Mouse (Mus musculus): ENCODE results near the gene Epc2. TPM values are rescaled to one million over a fixed set of nuclear protein-coding genes. Genes with fewer than 3 reads are reported as not detected.
"Not testable (repeated sequence)": the region's sequence is repeated elsewhere in the genome, so short reads cannot be mapped to it uniquely, and the experiment has no call there.

Gene Epc2
- polyA plus RNA-seq, 1 experiment from 2014 or later = 11.9 TPM

DNA sequence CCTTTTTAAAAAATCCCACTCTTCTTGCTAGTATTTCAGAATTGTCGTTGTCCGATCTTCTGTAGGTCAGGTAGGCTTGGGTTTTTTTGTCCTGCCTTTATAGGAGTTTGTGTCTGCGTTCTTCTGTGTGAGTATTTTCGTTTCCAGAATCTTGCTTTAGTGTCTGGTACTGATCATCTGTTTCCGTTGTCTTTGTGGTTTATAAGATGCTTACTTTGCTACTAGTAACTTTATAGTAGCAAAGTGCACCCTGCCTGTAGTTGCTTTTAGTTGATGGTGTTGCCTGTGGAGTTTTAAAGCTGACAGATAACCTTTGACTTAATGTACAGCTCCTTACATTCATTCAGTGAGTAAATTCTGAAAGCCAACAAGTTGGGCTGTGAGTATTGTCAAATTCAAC, 32.1 kb downstream of the Epc2 start:
- Histone ChIP-seq H3K9me3 (ENCODE audit: control insufficient read depth, low read length) (no peaks in the 10 kb centered on the region), H3K4me3 (ENCODE audit: low read depth, low read length) (no peak overlapping the region), H3K4me2 (ENCODE audit: low read depth, severe bottlenecking) (no peak overlapping the region), H3K27me3 (ENCODE audit: control insufficient read depth, insufficient read depth, low read length) (no peaks in the 10 kb centered on the region), H3K36me3 (ENCODE audit: control insufficient read depth, insufficient read depth, low read length) (no peaks in the 10 kb centered on the region), H3K4me1 (ENCODE audit: control insufficient read depth, insufficient read depth, low read length) (no peaks in the 10 kb centered on the region), H3K9ac (ENCODE audit: low read length) (no peak overlapping the region), H3K27ac (replicated peaks; ENCODE audit: low read depth, low read length) (no peak overlapping the region)
- 92% methylated on average over 5 of the region's 5 CpGs for WGBS
- no peak for ATAC-seq (ENCODE audit: insufficient number of reproducible peaks, low FRiP score, low TSS enrichment, low read depth)
- DNase-seq (ENCODE audit: low spot score) = no peak

GRCm38 (mm10) chr2:49501435-49501834, 50.1 kb downstream of the Epc2 start:
- ATAC-seq (ENCODE audit: insufficient number of reproducible peaks, low FRiP score, low TSS enrichment, low read depth) = no peak
- Histone ChIP-seq H3K27ac (replicated peaks; ENCODE audit: low read depth, low read length) (no peak overlapping the region), H3K9ac (ENCODE audit: low read length) (no peak overlapping the region), H3K4me2 (ENCODE audit: low read depth, severe bottlenecking) (no peak overlapping the region), H3K4me1 (ENCODE audit: control insufficient read depth, insufficient read depth, low read length) (no peaks in the 10 kb centered on the region), H3K9me3 (ENCODE audit: control insufficient read depth, low read length) (no peaks in the 10 kb centered on the region), H3K27me3 (ENCODE audit: control insufficient read depth, insufficient read depth, low read length) (no peaks in the 10 kb centered on the region), H3K4me3 (ENCODE audit: low read depth, low read length) (no peak overlapping the region), H3K36me3 (ENCODE audit: control insufficient read depth, insufficient read depth, low read length) (no peaks in the 10 kb centered on the region)
- 70% methylated on average over 4 of the region's 4 CpGs for WGBS
- DNase-seq (ENCODE audit: low spot score) = no peak

GRCm38 (mm10) chr2:49503596-49503995, 52.3 kb downstream of the Epc2 start:
- DNase-seq (ENCODE audit: low spot score) = peak; percentile 71
- Histone ChIP-seq H3K4me2 (ENCODE audit: low read depth, severe bottlenecking) (no peak overlapping the region), H3K9ac (ENCODE audit: low read length) (no peak overlapping the region), H3K4me3 (ENCODE audit: low read depth, low read length) (no peak overlapping the region), H3K4me1 (ENCODE audit: control insufficient read depth, insufficient read depth, low read length) (no peaks in the 10 kb centered on the region), H3K9me3 (ENCODE audit: control insufficient read depth, low read length) (no peaks in the 10 kb centered on the region), H3K27ac (replicated peaks; ENCODE audit: low read depth, low read length) (no peak overlapping the region), H3K36me3 (ENCODE audit: control insufficient read depth, insufficient read depth, low read length) (no peaks in the 10 kb centered on the region), H3K27me3 (ENCODE audit: control insufficient read depth, insufficient read depth, low read length) (no peaks in the 10 kb centered on the region)
- no peak for ATAC-seq (ENCODE audit: insufficient number of reproducible peaks, low FRiP score, low TSS enrichment, low read depth)
- 53% methylated on average over 3 of the region's 3 CpGs for WGBS

DNA sequence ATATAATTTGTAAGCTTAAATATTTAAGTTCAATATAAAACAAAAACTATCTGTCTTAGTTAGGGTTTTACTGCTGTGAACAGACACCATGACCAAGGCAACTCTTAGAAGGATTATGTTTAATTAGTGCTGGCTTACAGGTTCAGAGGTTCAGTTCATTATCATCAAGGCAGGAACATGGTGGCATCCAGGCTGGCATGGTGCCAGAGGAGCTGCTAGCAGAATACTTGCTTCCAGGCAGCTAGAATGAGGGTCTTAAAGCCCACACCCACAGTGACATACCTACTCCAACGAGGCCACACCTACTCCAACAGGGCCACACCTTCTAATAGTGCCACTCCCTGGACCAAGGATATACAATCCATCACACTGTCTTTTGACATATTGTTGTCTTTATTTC, 53.9 kb downstream of the Epc2 start:
- not testable (repeated sequence) for H3K27me3 ChIP-seq (ENCODE audit: control insufficient read depth, insufficient read depth, low read length); ATAC-seq (ENCODE audit: insufficient number of reproducible peaks, low FRiP score, low TSS enrichment, low read depth); H3K9me3 ChIP-seq (ENCODE audit: control insufficient read depth, low read length); DNase-seq (ENCODE audit: low spot score); H3K9ac ChIP-seq (ENCODE audit: low read length); H3K36me3 ChIP-seq (ENCODE audit: control insufficient read depth, insufficient read depth, low read length); H3K27ac ChIP-seq (replicated peaks; ENCODE audit: low read depth, low read length); H3K4me2 ChIP-seq (ENCODE audit: low read depth, severe bottlenecking); H3K4me1 ChIP-seq (ENCODE audit: control insufficient read depth, insufficient read depth, low read length); H3K4me3 ChIP-seq (ENCODE audit: low read depth, low read length)
- 91% methylated on average over 1 of the region's 1 CpGs for WGBS

DNA sequence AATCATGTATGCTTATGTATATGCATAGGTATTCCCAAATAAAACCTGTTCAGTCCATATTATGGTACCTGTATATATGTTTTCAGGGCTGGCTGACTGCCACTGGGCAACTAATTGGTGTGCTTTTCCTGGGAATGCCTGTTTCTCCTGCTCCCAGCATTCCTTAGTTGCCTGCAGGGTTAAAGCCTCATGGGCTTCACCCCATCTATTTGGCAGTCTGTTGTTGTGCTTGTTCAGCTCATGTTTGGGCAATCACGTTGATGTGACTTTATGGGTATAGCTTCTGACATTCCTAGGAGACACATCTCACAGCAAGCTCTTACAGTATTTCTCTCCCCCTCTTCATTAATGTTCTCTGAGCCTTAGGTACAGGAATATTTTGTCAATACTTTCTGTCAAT, 59.5 kb downstream of the Epc2 start:
- Histone ChIP-seq H3K27ac (replicated peaks; ENCODE audit: low read depth, low read length) (no peak overlapping the region), H3K4me1 (ENCODE audit: control insufficient read depth, insufficient read depth, low read length) (no peaks in the 10 kb centered on the region), H3K4me2 (ENCODE audit: low read depth, severe bottlenecking) (no peak overlapping the region), H3K9me3 (ENCODE audit: control insufficient read depth, low read length) (no peaks in the 10 kb centered on the region), H3K4me3 (ENCODE audit: low read depth, low read length) (no peak overlapping the region), H3K9ac (ENCODE audit: low read length) (no peak overlapping the region), H3K27me3 (ENCODE audit: control insufficient read depth, insufficient read depth, low read length) (no peaks in the 10 kb centered on the region), H3K36me3 (ENCODE audit: control insufficient read depth, insufficient read depth, low read length) (no peaks in the 10 kb centered on the region)
- ATAC-seq (ENCODE audit: insufficient number of reproducible peaks, low FRiP score, low TSS enrichment, low read depth) (no peak), DNase-seq (ENCODE audit: low spot score) (no peak)
- 44% methylated on average over 1 of the region's 1 CpGs for WGBS

DNA sequence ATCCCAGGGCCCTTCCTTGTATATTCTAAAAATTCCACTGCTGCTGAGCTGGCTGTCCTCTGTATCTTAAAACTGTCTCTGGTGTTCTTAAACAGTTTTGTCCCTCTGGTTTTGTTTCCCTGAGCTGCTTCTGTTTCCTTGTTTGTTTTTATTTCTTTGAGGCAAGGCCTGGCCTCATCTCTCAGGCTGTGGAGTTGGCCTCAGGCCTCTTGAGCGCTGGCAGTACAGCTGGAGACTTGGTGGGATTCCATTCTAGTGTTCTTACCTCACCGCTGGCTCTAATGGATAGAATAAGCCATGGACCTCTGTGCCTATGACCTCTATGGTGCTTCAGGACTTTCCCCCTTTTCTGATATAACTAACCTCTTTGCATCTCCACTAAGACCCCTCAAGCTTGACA, 64.7 kb downstream of the Epc2 start:
- WGBS = 72% methylated on average over 2 of the region's 2 CpGs

GRCm38 (mm10) chr2:49520409-49520808, 69.1 kb downstream of the Epc2 start:
- DNase-seq (ENCODE audit: low spot score) = no peak
- no peaks in the 10 kb centered on the region for H3K9me3 ChIP-seq (ENCODE audit: control insufficient read depth, low read length)
- 78% methylated on average over 2 of the region's 2 CpGs for WGBS

More for the DNA sequence above, 64.7 kb downstream of the Epc2 start:
- no peak for DNase-seq (ENCODE audit: low spot score)
- no peak overlapping the region for H3K9ac ChIP-seq (ENCODE audit: low read length)
- H3K4me2 ChIP-seq (ENCODE audit: low read depth, severe bottlenecking) = no peak overlapping the region
- no peaks in the 10 kb centered on the region for H3K4me1 ChIP-seq (ENCODE audit: control insufficient read depth, insufficient read depth, low read length)
- no peaks in the 10 kb centered on the region for H3K27me3 ChIP-seq (ENCODE audit: control insufficient read depth, insufficient read depth, low read length)
- H3K36me3 ChIP-seq (ENCODE audit: control insufficient read depth, insufficient read depth, low read length) = no peaks in the 10 kb centered on the region
- no peak overlapping the region for H3K27ac ChIP-seq (replicated peaks; ENCODE audit: low read depth, low read length)
- H3K4me3 ChIP-seq (ENCODE audit: low read depth, low read length) = no peak overlapping the region
- H3K9me3 ChIP-seq (ENCODE audit: control insufficient read depth, low read length) = no peaks in the 10 kb centered on the region
- ATAC-seq (ENCODE audit: insufficient number of reproducible peaks, low FRiP score, low TSS enrichment, low read depth) = no peak

GRCm38 (mm10) chr2:49520989-49521388, 69.7 kb downstream of the Epc2 start:
- H3K4me1 ChIP-seq (ENCODE audit: control insufficient read depth, insufficient read depth, low read length) = no peaks in the 10 kb centered on the region
- WGBS = 85% methylated on average over 1 of the region's 1 CpGs
- no peak overlapping the region for H3K4me2 ChIP-seq (ENCODE audit: low read depth, severe bottlenecking)
- H3K36me3 ChIP-seq (ENCODE audit: control insufficient read depth, insufficient read depth, low read length) = no peaks in the 10 kb centered on the region
- no peaks in the 10 kb centered on the region for H3K27me3 ChIP-seq (ENCODE audit: control insufficient read depth, insufficient read depth, low read length)
- no peaks in the 10 kb centered on the region for H3K9me3 ChIP-seq (ENCODE audit: control insufficient read depth, low read length)
- no peak overlapping the region for H3K27ac ChIP-seq (replicated peaks; ENCODE audit: low read depth, low read length)
- ATAC-seq (ENCODE audit: insufficient number of reproducible peaks, low FRiP score, low TSS enrichment, low read depth) (no peak), DNase-seq (ENCODE audit: low spot score) (no peak)
- H3K4me3 ChIP-seq (ENCODE audit: low read depth, low read length) = no peak overlapping the region
- H3K9ac ChIP-seq (ENCODE audit: low read length) = no peak overlapping the region

More at GRCm38 (mm10) chr2:49520409-49520808, 69.1 kb downstream of the Epc2 start:
- Histone ChIP-seq H3K27ac (replicated peaks; ENCODE audit: low read depth, low read length) (no peak overlapping the region), H3K36me3 (ENCODE audit: control insufficient read depth, insufficient read depth, low read length) (no peaks in the 10 kb centered on the region), H3K4me1 (ENCODE audit: control insufficient read depth, insufficient read depth, low read length) (no peaks in the 10 kb centered on the region), H3K4me3 (ENCODE audit: low read depth, low read length) (no peak overlapping the region), H3K9ac (ENCODE audit: low read length) (no peak overlapping the region), H3K27me3 (ENCODE audit: control insufficient read depth, insufficient read depth, low read length) (no peaks in the 10 kb centered on the region), H3K4me2 (ENCODE audit: low read depth, severe bottlenecking) (no peak overlapping the region)
- ATAC-seq (ENCODE audit: insufficient number of reproducible peaks, low FRiP score, low TSS enrichment, low read depth) = no peak

GRCm38 (mm10) chr2:49521564-49521963, 70.3 kb downstream of the Epc2 start:
- DNase-seq (ENCODE audit: low spot score) (no peak), ATAC-seq (ENCODE audit: insufficient number of reproducible peaks, low FRiP score, low TSS enrichment, low read depth) (no peak)
- Histone ChIP-seq H3K27ac (replicated peaks; ENCODE audit: low read depth, low read length) (no peak overlapping the region), H3K4me3 (ENCODE audit: low read depth, low read length) (no peak overlapping the region), H3K36me3 (ENCODE audit: control insufficient read depth, insufficient read depth, low read length) (no peaks in the 10 kb centered on the region), H3K4me1 (ENCODE audit: control insufficient read depth, insufficient read depth, low read length) (no peaks in the 10 kb centered on the region), H3K27me3 (ENCODE audit: control insufficient read depth, insufficient read depth, low read length) (no peaks in the 10 kb centered on the region), H3K4me2 (ENCODE audit: low read depth, severe bottlenecking) (no peak overlapping the region), H3K9me3 (ENCODE audit: control insufficient read depth, low read length) (no peaks in the 10 kb centered on the region), H3K9ac (ENCODE audit: low read length) (no peak overlapping the region)
- WGBS = 68% methylated on average over 2 of the region's 2 CpGs

Measured in limb, embryonic 11.5 days (tissue).